Comparison of ENCODE assay signal across 10 mouse cellular contexts in the genomic region with DNA sequence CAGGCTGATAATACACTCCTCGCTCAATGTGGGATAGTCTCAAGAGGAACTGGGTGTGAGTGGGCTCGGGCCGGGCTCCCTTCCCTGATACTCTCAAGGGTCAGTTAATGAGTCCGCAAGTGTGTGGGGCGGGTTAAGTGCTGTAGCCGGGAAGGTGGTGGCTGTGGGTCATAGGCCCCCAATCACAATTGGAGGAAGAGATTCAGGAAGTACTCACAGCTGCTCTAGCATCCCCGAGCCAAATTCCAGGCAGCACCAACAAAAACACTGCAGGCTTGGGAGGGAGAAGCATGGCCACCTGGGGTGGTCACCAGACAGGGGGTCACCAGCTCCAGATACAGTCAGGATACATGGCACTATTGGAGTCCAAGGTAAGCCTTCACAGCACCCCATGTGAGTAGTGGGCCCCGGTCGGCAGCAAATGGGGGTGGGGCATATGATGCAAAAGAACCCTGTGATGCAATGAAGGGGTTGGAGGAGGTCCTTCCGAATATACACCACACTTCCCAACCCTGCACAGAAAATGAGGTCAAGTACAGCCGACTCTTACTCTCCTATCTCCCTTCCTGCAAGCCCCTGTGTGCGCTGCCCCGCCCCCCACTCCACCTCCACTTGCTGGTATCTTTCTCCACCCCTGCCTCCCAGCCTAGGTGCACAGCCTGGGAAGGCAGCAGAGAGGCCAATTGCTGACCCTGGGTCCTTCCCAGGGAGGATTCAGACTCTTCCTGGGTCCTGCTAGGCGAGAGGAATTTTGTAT. TPM values are rescaled to one million over a fixed set of nuclear protein-coding genes. Genes with fewer than 3 reads are reported as not detected.
DNase-seq lines count a peak whose midpoint lies in the region; ATAC-seq and TF ChIP-seq lines count a peak whose summit lies in the region.
"Had no signal": no experiment of that assay in that cellular context is flagged by ENCODE, and none has a peak within 500 bp of the region (broad histone marks: within the 10 kb centered on the region; RNA-seq: fewer than 3 reads in every experiment).

Spaar (plus strand) TSS at position 241 of the 757 bp plus-strand sequence.

- no peak within 1 kb of the TSS for H3K4me2 ChIP-seq in embryonic facial prominence, embryonic 14.5 days (ENCODE audit: low read depth, low read length)
- H3K4me2 ChIP-seq: hindbrain, embryonic 15.5 days had no signal

- H3K9ac ChIP-seq in embryonic facial prominence, embryonic 14.5 days (ENCODE audit: low read depth, low read length): no peak within 1 kb of the TSS
- H3K9ac ChIP-seq: hindbrain, embryonic 15.5 days had no signal

- intact Hi-C loops in heart, postnatal 14 days (cut with DNase I): no loop called here

- H3K27ac ChIP-seq in embryonic facial prominence, embryonic 14.5 days (replicated peaks; ENCODE audit: low read depth, low read length): 0 out of 2 replicates have a peak within 1 kb of the TSS, but pooled peaks have one; percentile 22
- H3K27ac ChIP-seq in embryonic facial prominence, embryonic 10.5 days (replicated peaks): no peak within 1 kb of the TSS
- H3K27ac ChIP-seq in small intestine, adult 2 months (ENCODE audit: insufficient read depth, low read depth, low read length): peak within 1 kb of the TSS; percentile 91
- H3K27ac ChIP-seq: hindbrain, embryonic 15.5 days had no signal

- H3K9me3 ChIP-seq in embryonic facial prominence, embryonic 14.5 days (ENCODE audit: control insufficient read depth, low read length): no peaks in the 10 kb centered on the region
- H3K9me3 ChIP-seq in embryonic facial prominence, embryonic 10.5 days: no peaks in the 10 kb centered on the region
- H3K9me3 ChIP-seq: hindbrain, embryonic 15.5 days had no signal

- 69% methylated on average over 14 of the region's 14 CpGs for WGBS in embryonic facial prominence, embryonic 14.5 days
- 67% methylated on average over 14 of the region's 14 CpGs for WGBS in embryonic facial prominence, embryonic 10.5 days
- WGBS in small intestine, adult 2 months: 41% methylated on average over 14 of the region's 14 CpGs

- peaks cover 15% of the 10 kb centered on the region; the same call in 1 of the 2 replicates for H3K4me1 ChIP-seq in embryonic facial prominence, embryonic 14.5 days (ENCODE audit: control insufficient read depth, insufficient read depth, low read length)
- peaks cover 47% of the 10 kb centered on the region for H3K4me1 ChIP-seq in embryonic facial prominence, embryonic 10.5 days
- peaks cover 20% of the 10 kb centered on the region; the same call in 1 of the 2 replicates for H3K4me1 ChIP-seq in small intestine, adult 2 months (ENCODE audit: control insufficient read depth, insufficient read depth, insufficient read length, low read length)
- H3K4me1 ChIP-seq: hindbrain, embryonic 15.5 days had no signal

- H3K27me3 ChIP-seq in embryonic facial prominence, embryonic 14.5 days (replicated peaks; ENCODE audit: control insufficient read depth, insufficient read depth, low read length): no peaks in the 10 kb centered on the region
- H3K27me3 ChIP-seq in embryonic facial prominence, embryonic 10.5 days (replicated peaks; ENCODE audit: low read depth, poor library complexity, severe bottlenecking): no peaks in the 10 kb centered on the region
- no peaks in the 10 kb centered on the region for H3K27me3 ChIP-seq in small intestine, adult 2 months (ENCODE audit: control insufficient read depth, insufficient read depth, low read length)
- H3K27me3 ChIP-seq: hindbrain, embryonic 15.5 days had no signal

- no peak within 1 kb of the TSS for H3K4me3 ChIP-seq in embryonic facial prominence, embryonic 14.5 days (ENCODE audit: low read depth, low read length)
- H3K4me3 ChIP-seq in embryonic facial prominence, embryonic 10.5 days: no peak within 1 kb of the TSS
- H3K4me3 ChIP-seq in small intestine, adult 2 months (ENCODE audit: low read depth, low read length): peak within 1 kb of the TSS; percentile 24; the same call in 1 of the 2 replicates
- H3K4me3 ChIP-seq: hindbrain, embryonic 15.5 days had no signal

- H3K36me3 ChIP-seq in embryonic facial prominence, embryonic 14.5 days (ENCODE audit: control insufficient read depth, insufficient read depth, low read length): no peaks in the 10 kb centered on the region
- H3K36me3 ChIP-seq in embryonic facial prominence, embryonic 10.5 days (replicated peaks): no peaks in the 10 kb centered on the region
- H3K36me3 ChIP-seq in small intestine, adult 2 months (ENCODE audit: control insufficient read depth, insufficient read depth, low read length): no peaks in the 10 kb centered on the region
- H3K36me3 ChIP-seq: hindbrain, embryonic 15.5 days had no signal

- TF ChIP-seq CTCF in small intestine, adult 2 months (IDR thresholded peaks at IDR 0.05; ENCODE audit: extremely low read depth, insufficient read length, insufficient replicate concordance, low read depth, low read length): no peak

- TF ChIP-seq POLR2A in small intestine, adult 2 months (IDR thresholded peaks at IDR 0.05; ENCODE audit: low read depth, low read length): no peak

- no peak for ATAC-seq in embryonic facial prominence, embryonic 14.5 days (ENCODE audit: low read depth)
- ATAC-seq in activated CD4-positive, CD25-positive, alpha-beta regulatory T cell, adult 4 months: no peak

- DNase-seq in embryonic facial prominence, embryonic 14.5 days (ENCODE audit: low spot score): no peak
- no peak for DNase-seq in embryonic facial prominence, embryonic 10.5 days (ENCODE audit: low spot score)
- peak; percentile 72 to 77 for DNase-seq in heart, postnatal 14 days
- peak; percentile 68 for DNase-seq in liver
- DNase-seq in cerebellum, postnatal 25 days: no peak
- no peak for DNase-seq in spleen, postnatal 10 days (ENCODE audit: low spot score in 2 of 2)

RNA-seq across cellular contexts. Expression of gene Spaar, which starts in this region (rescaled TPM):
- polyA plus RNA-seq in embryonic facial prominence, embryonic 14.5 days (2014; fragmentation: Nextera tagmentation; extraction: Ambion mirVana): 0.04 and 0.05 TPM in 2 replicates
- polyA plus RNA-seq in embryonic facial prominence, embryonic 10.5 days (2016; fragmentation: Nextera tagmentation; extraction: Ambion mirVana): 0.06 TPM in 1 of 2 replicates, not detected in the other
- total RNA-seq in heart, postnatal 14 days (2021): 1 to 10 TPM; 5.0 to 6.1 TPM
- 0.28 and 1.1 TPM in 2 replicates for polyA plus RNA-seq in small intestine, adult 2 months (2012; rRNA removed)
- under 1 TPM in 1 of 2 experiments, not detected in 1; 0.15 TPM for polyA plus RNA-seq in activated CD4-positive, CD25-positive, alpha-beta regulatory T cell, adult 4 months (2017; shearing (Covaris generic))
- polyA plus RNA-seq: neural tube, embryonic 14.5 days had no signal

Comparison
In these comparisons a context has a peak if more than half of its experiments do, and no peak if none do; other contexts are left out.
1. DNase-seq: peak in heart, postnatal 14 days (2 of 2) and liver (single experiment); none in embryonic facial prominence, embryonic 14.5 days (single experiment), embryonic facial prominence, embryonic 10.5 days (single experiment), cerebellum, postnatal 25 days (0 of 2) and spleen, postnatal 10 days (0 of 2).